Mouse (Mus musculus) liver, embryonic 14.5 days (tissue): ENCODE measurements at regions not wholly inside any gene's neighbourhood (a gene's known extent, or its start where the extent isn't known, plus 50 kb on each side); places are given as distances from the start of the nearest gene placed in this dataset.
"Not testable (repeated sequence)": the region's sequence is repeated elsewhere in the genome, so short reads cannot be mapped to it uniquely, and the experiment has no call there.

Source experiments
- CTCF ChIP-seq: IDR thresholded peaks from 2 replicates; pipeline ENCODE4 v1.5.1; 2016; ENCODE audit warnings: antibody characterized with exemption, low read depth, control low read depth
- EP300 ChIP-seq: IDR thresholded peaks from 2 replicates; pipeline ENCODE4 v1.6.1; 2016; ENCODE audit warnings: antibody characterized with exemption, low read depth

- not testable (repeated sequence) for TF ChIP-seq EP300, CTCF
These were observed 277.5 kb upstream of the Ghitm start for GRCm38 (mm10) chr14:37412583-37412982.
